Mouse (Mus musculus) lung, adult 18-20 months (tissue): ENCODE results near the gene Hnrnpf.
A peak's percentile ranks its signal among the peaks of the same experiment; 100 is the strongest.
"Not testable (repeated sequence)": the region's sequence is repeated elsewhere in the genome, so short reads cannot be mapped to it uniquely, and the experiment has no call there.

Experiments used
- DNase-seq, 2 experiments: peaks; one replicate each; pipeline ENCODE4 v3.0.0; 2022; ENCODE audit warnings: mixed read lengths in 2 of 2

Hnrnpf gene

DNA sequence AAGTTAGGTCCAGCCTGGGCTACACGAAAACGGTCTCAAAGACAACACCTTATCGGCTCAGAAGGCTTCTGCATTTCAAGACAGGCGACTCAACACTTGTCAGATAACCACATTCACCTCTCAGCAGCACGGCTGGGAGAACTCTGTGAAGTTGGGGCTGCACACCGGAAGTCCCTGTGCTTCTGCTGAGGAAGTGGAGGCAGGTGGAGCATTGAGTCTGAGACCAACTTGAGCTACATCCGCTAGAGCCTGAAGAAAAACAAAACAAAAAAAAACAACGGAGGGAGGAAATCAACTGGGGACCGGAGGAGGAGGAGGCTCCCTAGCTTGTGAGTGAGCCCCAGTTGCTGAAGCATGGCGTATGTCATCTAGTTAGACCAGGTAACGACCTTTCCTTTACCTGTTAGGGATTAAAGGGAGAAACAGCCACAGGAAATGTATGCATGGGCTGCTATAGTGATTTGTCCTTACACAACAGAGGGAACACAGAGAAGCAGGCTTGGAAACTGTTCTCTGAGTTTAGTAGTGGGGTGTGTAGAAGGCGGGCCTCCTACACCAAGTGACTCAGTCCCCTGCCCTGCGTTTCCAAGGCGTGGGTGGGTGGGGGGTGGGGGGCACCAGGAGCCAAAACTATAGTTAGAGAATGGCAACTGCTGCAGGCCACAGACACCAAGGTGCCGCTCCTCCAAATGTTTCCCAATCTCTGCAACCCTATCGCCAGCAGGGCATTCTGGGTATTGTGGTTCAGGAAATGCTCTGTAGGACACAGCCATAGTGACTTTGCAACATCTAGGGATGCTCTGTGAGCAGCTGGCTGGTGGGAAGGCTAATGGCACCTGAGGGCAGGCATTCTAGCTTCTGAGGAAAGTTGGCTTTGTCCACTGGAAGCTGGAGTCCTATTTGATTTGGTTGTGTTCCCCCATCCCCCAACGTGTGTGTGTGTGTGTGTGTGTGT, at the start of gene Hnrnpf:
Gene Hnrnpf, plus strand, starts transcription at position 199 of the 955 bp plus-strand sequence.
- DNase-seq: no peak

GRCm38 (mm10) chr6:117851747-117852146, 48.4 kb upstream of the Hnrnpf start:
- DNase-seq: no peak

- no peak for DNase-seq
Observed at GRCm38 (mm10) chr6:117857990-117858389, 42.1 kb upstream of the Hnrnpf start.

GRCm38 (mm10) chr6:117861848-117862247, 38.3 kb upstream of the Hnrnpf start, which contains the start of gene Zfp239:
Gene Zfp239, plus strand, starts transcription at chr6:117862100.
- DNase-seq: no peak

DNA sequence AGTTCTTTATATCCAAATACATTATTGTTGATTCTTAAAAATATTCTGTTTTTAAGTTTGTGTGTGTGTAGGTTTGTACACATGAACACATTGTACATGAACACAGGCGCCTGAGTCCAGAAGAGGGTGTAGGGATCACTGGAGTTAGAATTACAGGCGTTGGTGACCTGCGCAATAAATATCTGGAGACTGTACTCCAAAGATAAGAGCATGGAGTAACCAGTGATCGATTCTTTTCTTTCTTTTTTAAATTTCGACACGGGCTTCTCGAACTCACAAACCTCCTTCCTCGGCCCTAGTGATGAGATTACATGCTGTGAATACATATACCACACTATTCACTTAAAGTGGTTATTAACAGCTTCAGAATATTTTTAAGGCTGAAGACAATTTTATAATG, 37.7 kb upstream of the Hnrnpf start:
- DNase-seq: no peak

DNA sequence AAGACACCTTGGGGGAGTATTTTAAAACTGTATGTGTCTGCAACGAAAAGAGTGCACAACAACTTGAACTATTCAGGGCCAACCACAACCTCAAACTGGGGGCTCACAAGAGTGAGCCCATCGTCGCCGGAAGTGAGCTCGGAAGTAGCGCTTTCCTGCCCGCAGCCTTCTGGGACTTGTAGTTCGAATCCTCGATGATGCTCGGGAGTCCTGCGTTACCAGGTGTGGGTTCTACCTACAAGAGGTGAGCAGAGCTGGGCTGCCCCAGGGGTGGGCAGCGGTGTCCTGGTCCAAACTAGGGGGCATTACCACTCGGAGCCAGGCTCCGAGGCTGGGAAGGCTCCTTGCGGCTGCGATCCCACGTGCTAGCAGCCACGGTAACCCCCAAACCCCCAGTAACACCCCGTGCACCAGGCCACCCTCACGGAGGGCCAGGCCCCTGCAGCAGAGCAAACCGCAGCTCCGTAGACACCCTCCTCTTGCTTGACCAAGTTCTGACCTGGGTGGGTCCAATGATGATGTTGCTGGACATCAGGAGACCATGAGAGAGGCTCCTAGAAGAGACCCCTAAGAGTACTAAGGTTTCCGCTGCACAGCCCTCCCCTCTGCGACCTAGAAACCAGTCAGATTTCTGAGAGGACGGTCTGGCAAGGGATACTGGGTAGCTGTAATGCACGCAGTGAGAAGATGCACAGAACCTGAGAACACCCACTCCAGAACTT, 37.1 kb upstream of the Hnrnpf start:
- DNase-seq: peak; percentile 40 to 52

DNA sequence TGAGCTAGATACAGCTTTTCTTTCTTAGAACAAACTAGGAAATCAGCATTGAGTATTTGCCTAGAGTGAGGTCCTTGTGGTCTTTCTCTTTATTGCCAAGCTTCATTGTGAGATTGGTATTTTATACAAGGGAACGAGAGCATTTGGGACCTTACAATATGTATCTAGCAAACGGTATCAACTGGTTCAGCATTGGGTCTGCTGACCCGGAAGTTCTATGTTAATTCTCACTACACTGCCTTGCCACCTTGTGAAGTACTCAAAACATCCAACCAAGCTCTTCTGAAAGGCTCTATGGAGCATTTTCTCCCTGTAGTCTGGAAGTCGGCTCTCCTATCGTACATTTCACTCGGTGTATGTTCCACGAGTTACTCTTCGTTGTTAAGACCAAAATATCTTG, 36.4 kb upstream of the Hnrnpf start:
- no peak for DNase-seq

DNA sequence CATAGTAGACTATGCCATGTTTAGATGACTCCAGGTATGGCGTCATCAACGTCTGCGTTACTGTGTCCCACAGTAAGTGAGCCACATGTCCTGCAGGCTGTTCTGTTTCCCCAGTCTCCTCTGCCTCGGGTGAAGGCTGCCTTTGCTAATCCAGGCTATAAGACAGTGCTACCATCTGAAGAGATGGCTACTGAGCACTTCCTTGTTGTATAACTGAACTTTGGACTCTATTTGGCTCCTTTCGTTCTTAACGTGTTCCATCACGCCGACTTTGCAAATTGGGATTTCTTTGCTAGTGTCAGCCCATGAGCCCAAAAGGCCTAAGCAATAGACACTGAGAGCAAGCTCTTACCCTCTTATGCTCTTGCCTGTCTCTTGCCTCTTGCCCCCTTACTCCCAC, 31.9 kb upstream of the Hnrnpf start:
- DNase-seq: no peak

GRCm38 (mm10) chr6:117871034-117871433, 29.1 kb upstream of the Hnrnpf start:
- DNase-seq: no peak

DNA sequence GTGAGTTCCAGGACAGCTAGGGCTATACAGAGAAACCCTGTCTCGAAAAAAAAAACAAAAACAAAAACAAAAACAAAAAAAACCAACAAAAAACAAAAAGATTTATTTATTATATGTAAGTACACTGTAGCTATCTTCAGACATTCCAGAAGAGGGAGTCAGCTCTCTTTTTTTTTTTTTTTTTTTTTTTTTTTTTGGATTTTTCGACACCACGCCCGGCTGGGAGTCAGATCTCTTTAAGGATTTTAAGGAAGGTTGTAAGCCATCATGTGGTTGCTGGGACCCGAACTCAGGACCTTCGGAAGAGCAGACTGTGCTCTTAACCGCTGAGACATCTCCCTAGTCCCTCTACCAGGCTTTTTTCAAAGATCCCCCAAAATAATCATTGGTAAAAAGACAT, 26.7 kb upstream of the Hnrnpf start:
- DNase-seq: not testable (repeated sequence)

DNA sequence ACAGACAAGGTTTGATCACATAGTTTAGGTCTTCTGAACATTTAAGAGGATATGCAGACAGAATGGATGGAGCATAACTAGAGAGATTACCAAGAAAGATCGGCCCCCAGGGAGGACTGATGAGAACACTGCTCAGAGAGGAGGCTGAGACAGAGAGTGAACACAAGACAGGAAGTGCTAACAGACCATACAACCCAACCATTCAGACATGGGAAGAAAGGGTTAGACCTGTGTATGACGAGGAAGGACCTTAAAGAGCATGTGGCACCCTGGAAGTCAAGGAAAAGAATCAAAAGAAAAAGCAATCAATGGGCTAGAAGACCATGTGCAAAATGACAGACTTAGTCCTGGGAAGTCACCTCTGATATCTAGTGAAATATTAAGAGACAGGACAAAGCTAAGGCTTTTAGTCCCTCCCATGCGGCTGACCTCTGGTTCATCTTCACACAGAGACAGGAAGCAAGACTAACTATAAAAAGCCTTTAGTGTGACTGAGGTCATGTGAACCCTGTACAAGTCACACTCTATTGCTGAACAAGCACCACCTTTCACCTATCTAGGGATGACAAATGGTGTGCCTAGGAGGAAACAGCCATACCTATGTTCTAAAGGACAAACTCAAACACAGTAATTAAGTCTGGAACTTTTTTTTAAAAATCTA, 25.4 kb upstream of the Hnrnpf start:
- DNase-seq: no peak

DNA sequence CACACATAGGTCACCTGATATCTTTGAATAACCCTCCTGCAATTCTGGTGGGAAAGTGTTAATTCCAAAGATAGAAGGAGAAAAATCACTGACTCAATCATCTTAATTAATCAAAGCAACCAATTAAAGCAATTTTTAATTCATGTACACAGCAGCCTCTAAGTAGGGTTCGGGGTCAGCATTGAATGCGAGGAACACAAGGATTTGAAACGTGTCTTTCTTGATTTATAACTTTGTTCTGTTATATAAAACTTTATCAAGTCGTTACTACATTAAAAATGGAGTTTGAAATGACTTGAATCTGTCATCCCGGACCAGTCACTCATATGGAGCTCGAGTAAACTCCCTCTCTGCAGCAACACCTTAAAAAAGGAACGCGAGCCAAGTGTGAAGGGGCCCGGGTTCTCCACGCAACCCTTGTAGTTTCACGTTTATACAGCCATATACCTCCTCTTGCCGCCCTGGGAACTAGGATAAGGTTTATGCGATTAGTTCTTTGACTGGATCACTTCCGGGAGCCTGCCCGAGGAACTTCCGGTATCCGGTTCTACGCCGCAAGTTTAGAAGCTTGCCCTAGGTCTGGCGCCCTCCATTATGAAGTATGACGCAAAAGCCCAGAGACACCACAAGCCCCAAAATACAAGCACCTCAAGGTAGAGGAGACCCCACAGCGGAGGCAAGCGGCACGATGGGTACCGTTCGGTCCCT, 21.3 kb upstream of the Hnrnpf start:
- peak; percentile 93 to 94 for DNase-seq

GRCm38 (mm10) chr6:117879408-117880115, 20.6 kb upstream of the Hnrnpf start:
- peak; percentile 98 to 99 for DNase-seq

GRCm38 (mm10) chr6:117880394-117880838, 19.7 kb upstream of the Hnrnpf start:
- DNase-seq: no peak

- DNase-seq: no peak
Observed at GRCm38 (mm10) chr6:117881229-117881628, 18.9 kb upstream of the Hnrnpf start.

DNA sequence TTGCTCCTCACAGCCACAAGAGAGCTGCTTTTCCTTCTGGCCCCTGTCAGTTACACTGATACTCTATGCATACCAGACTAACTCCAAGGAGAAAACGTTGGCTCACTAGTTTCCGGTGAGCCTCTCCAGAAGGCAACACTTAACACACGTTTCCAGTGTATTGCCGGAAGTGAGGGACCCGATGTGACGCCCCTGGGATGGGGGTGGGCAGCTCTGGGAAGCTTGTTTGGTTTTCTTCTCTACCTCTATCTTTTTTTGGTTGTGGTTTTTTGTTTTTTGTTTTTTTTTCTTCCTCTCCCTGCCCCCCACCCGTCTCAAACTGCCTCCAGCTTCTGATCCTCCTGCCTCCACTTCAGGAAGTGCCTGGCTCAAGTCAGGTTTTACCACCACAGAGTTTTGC, 18.1 kb upstream of the Hnrnpf start:
- DNase-seq: no peak

- no peak for DNase-seq
Observed at GRCm38 (mm10) chr6:117885943-117886342, 14.2 kb upstream of the Hnrnpf start.

- no peak for DNase-seq
Observed at GRCm38 (mm10) chr6:117888032-117888431, 12.1 kb upstream of the Hnrnpf start.

- no peak for DNase-seq
Observed at GRCm38 (mm10) chr6:117888642-117889096, 11.5 kb upstream of the Hnrnpf start.

DNA sequence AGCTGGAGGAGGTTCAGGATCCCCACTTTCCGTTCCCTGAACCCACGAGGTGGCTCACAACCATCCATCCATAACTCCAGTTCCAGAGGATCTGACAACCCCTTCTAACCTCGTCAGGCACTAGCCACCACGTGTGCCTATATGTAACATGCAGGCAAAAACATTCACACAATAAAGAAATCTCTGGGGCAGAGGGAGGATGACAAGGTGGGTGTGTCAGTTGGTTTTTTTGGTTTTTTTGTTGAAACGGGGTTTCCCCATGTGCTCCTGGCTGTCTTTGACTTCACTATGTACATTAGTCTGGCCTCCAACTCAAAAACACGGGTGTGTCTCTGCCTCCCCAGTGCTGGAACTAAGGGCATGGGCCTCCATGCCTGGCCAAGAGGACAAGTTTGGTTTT, 9.9 kb upstream of the Hnrnpf start:
- no peak for DNase-seq

DNA sequence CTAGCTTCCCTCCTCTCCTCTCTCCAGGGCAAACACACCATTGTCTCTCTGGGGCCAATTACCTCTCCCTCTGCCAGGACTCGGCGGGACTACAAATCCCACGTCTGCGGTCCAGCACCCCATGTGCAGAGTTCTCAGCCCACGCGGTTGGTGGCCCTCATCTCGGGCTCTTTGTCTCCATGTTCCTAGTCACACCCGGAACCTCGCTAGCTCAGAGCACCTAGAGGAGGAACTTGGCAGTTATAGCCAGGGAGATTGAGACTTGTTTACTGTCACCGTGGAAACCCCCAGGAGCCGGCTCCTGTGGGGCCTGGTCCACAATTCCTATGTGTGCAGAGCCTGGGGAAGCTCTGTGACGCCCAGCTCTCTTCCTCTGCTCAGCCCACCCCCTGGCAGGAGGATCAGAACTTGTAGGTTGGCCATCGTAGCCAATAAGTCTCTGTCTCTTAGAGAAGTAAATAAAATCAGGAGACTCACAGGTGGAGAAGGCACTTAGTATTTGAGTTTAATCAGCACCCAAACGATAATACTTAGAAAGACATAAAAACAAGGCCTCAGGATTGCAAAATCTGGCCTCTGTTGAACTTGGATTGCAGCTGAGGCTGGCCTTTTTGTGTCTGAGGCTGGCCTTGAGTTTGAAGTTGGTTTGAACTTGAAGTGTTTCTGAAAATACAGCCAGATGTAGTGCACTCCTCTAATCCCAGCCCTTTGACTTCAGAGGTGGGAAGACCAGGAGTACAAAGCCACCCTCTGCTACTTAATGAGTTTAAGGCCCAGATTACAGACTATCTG, 8.6 kb upstream of the Hnrnpf start:
- peak; percentile 42 to 66 for DNase-seq
